Mouse (Mus musculus): ENCODE results near the gene Adipor2.
A peak's percentile ranks its signal among the peaks of the same experiment; 100 is the strongest.
"Not testable (repeated sequence)": the region's sequence is repeated elsewhere in the genome, so short reads cannot be mapped to it uniquely, and the experiment has no call there.

Gene Adipor2

GRCm38 (mm10) chr6:119387801-119388649 is 29.5 kb downstream of the Adipor2 start:
- peak; percentile 55 for DNase-seq

GRCm38 (mm10) chr6:119386821-119387220 is 30.7 kb downstream of the Adipor2 start:
- no peak for DNase-seq

GRCm38 (mm10) chr6:119386421-119386820 is 31.1 kb downstream of the Adipor2 start:
- DNase-seq: no peak

- DNase-seq: no peak
These were observed 31.8 kb downstream of the Adipor2 start for GRCm38 (mm10) chr6:119385668-119386067.

GRCm38 (mm10) chr6:119378631-119379030 is 38.9 kb downstream of the Adipor2 start:
- DNase-seq: no peak

- DNase-seq: no peak
These were observed 39.9 kb downstream of the Adipor2 start for GRCm38 (mm10) chr6:119377613-119378012.

GRCm38 (mm10) chr6:119375035-119375434 is 42.5 kb downstream of the Adipor2 start:
- no peak for DNase-seq

- no peak for DNase-seq
These were observed 44.4 kb downstream of the Adipor2 start for GRCm38 (mm10) chr6:119373000-119373705.

- DNase-seq: no peak
These were observed 45.3 kb downstream of the Adipor2 start for GRCm38 (mm10) chr6:119372237-119372636.

- no peak for DNase-seq
These were observed 45.9 kb downstream of the Adipor2 start for GRCm38 (mm10) chr6:119371624-119372023.

GRCm38 (mm10) chr6:119367382-119367781 is 50.1 kb downstream of the Adipor2 start:
- DNase-seq: no peak

- DNase-seq: not testable (repeated sequence)
These were observed 50.7 kb downstream of the Adipor2 start for GRCm38 (mm10) chr6:119366800-119367199.

GRCm38 (mm10) chr6:119363593-119363992 is 53.9 kb downstream of the Adipor2 start:
- no peak for DNase-seq

GRCm38 (mm10) chr6:119360925-119361702 is 56.4 kb downstream of the Adipor2 start:
- no peak for DNase-seq

- not testable (repeated sequence) for DNase-seq
These were observed 57.3 kb downstream of the Adipor2 start for GRCm38 (mm10) chr6:119360250-119360649.

GRCm38 (mm10) chr6:119358020-119358571 is 59.4 kb downstream of the Adipor2 start:
- DNase-seq: no peak

GRCm38 (mm10) chr6:119352501-119352900 is 65.0 kb downstream of the Adipor2 start:
- no peak for DNase-seq

- DNase-seq: no peak
These were observed 65.8 kb downstream of the Adipor2 start for GRCm38 (mm10) chr6:119351656-119352055.

GRCm38 (mm10) chr6:119350703-119351198 is 66.8 kb downstream of the Adipor2 start:
- DNase-seq: no peak

- peak; percentile 90 for DNase-seq
These were observed 69.3 kb downstream of the Adipor2 start for GRCm38 (mm10) chr6:119348234-119348633.

GRCm38 (mm10) chr6:119347813-119348212 is 69.7 kb downstream of the Adipor2 start:
- no peak for DNase-seq

GRCm38 (mm10) chr6:119346257-119346656 is 71.2 kb downstream of the Adipor2 start:
- DNase-seq: no peak

GRCm38 (mm10) chr6:119341409-119341808 is 76.1 kb downstream of the Adipor2 start:
- no peak for DNase-seq
